Mouse (Mus musculus): ENCODE results near the gene Haus2.

The Haus2 gene

GRCm38 (mm10) chr2:120616279-120617163, 7.3 kb downstream of the Haus2 start:
- in situ Hi-C loops (cut with MboI, MseI): no loop called here

DNA sequence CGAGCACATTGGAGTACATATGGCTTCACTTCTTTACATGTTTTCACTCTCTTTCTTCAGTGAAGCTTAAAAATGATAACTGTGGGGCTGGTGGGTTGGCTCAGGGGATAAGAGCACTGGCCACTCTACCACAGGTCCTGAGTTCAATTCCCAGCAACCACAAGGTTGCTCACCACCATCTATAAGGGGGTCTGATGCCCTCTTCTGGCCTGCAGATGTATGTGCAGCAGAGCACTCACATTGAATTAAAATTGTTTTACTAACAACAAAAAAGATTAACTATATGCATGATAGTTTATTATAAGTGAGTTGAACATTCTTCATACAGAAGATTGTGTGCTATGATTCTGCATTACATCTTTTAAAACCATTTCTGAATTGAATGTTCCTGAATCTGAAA, 10.4 kb downstream of the Haus2 start:
- in situ Hi-C loops (cut with MboI, MseI): no loop called here

GRCm38 (mm10) chr2:120622920-120623319, 13.7 kb downstream of the Haus2 start:
- in situ Hi-C loops (cut with MboI, MseI): no loop called here

DNA sequence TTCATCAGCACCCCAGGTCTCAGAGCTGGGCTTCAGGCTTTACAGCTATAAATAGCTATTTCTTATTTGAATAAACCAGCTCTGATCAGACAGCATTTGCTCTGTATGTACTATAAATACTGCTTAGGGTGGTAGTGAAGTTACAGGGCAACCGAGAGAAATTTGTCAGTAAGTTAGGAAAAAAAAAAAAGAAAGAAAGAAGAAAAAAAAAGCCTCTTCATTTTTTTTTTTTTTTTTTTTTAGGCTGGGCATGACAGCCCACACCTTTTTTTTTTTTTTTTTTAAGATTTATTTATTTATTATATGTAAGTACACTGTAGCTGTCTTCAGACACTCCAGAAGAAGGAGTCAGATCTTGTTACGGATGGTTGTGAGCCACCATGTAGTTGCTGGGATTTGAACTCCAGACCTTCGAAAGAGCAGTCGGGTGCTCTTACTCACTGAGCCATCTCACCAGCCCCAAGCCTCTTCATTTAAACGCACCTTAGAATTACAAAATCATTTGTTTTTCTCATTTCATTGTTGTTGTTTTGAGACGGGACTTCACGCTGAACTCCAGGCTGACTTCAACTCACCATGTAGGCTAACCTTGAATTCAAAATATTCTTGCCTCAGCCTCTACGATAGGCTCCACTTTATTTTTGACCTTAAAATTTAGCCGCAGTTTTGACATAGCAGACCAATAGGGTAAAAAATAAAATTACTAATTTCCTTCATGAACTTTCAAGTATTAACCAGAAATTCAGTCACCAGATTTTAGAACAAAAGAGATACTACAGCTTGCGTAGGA, 19.1 kb downstream of the Haus2 start:
- in situ Hi-C loops (cut with MboI, MseI): no loop called here

GRCm38 (mm10) chr2:120628886-120629735, 19.9 kb downstream of the Haus2 start, which contains the start of gene Stard9:
TSS of gene Stard9 (plus strand) at chr2:120629121.
- in situ Hi-C loops (cut with MboI, MseI): no loop called here

DNA sequence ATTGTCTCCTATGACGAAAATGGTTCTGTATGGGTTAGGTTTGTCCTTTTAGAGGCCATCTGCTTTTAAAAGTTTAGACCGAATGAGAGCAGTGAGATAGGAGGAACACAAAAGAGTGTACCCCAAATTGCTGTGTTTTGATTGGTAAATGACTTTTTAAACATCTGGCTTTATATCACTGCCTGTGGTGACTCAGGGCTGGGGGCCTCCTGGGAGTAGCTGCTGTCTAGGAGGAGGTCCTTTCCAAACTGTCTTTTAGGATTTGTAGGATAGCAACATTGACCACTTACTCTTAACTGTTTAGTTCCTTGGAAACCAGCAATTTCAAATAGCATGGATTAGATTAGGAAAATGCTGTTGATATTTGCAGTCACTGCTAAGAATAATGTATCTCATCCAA, 21.1 kb downstream of the Haus2 start:
- in situ Hi-C loops (cut with MboI, MseI): no loop called here

GRCm38 (mm10) chr2:120630655-120631054, 21.5 kb downstream of the Haus2 start:
- in situ Hi-C loops (cut with MboI, MseI): no loop called here

- in situ Hi-C loops (cut with MboI, MseI): no loop called here
These were observed 22.3 kb downstream of the Haus2 start for GRCm38 (mm10) chr2:120631521-120631920.

DNA sequence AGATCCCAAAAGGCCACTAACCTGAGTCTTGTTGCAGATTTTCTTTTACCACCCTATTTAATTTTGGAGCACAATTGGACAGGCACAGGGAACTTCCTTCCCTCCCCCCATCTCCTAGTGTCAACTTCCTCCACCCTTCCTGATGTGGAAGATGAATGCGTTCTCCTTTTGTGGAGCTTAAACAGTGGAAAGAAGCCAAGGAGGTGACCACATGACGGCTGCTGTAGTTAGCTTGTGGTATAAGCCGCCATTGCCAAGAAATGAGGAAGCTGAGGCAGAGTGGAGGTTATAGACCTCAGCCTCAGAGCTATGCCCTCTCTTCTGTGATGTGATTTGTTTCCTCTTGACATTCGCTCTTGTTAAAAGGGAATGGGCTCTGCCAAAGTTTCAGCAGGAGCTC, 22.8 kb downstream of the Haus2 start:
- in situ Hi-C loops (cut with MboI, MseI): no loop called here

GRCm38 (mm10) chr2:120640835-120641234, 31.7 kb downstream of the Haus2 start:
- in situ Hi-C loops (cut with MboI, MseI): no loop called here

DNA sequence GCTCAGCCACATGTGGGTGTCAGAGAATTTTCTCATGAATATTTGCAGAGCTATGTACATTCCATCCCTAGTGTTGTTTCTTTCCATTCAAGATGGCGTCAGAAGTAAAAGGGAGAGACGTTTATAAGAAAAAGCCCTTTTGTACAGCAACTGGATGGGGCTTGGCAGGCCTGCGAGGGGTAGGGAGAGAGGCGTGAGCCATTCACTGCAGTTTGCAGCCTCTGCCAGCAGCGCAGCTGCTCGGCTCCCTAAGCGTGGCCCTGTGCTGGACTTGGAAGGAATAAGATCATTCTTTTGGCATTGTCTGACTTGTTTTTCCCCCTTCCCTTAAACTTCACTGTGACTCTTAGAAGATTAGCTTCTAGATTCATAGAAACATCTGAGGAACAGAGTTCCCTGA, 34.7 kb downstream of the Haus2 start:
- in situ Hi-C loops (cut with MboI, MseI): no loop called here

DNA sequence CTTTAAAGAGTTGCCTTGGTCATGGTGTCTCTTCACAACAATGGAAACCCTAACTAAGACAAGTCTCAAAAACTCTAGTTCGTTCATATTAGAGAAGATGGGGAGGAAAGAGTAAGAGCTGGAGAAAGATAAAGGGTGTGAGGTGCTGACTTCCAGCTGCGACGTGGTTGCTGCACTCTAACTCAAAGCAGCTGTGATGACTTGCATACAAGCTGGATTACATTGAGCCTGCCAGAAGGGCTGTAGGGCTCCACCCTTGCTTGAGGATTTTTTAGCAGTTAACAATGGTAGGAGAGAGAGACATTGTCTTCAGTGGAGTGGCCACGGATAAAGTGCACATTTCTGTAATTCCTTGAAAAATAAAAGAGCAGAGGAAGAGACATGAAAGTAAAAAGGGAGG, 37.6 kb downstream of the Haus2 start:
- in situ Hi-C loops (cut with MboI, MseI): no loop called here

GRCm38 (mm10) chr2:120652256-120652924, 43.2 kb downstream of the Haus2 start:
- in situ Hi-C loops (cut with MboI, MseI): no loop called here

GRCm38 (mm10) chr2:120652925-120653284, 43.7 kb downstream of the Haus2 start:
- in situ Hi-C loops (cut with MboI, MseI): no loop called here

DNA sequence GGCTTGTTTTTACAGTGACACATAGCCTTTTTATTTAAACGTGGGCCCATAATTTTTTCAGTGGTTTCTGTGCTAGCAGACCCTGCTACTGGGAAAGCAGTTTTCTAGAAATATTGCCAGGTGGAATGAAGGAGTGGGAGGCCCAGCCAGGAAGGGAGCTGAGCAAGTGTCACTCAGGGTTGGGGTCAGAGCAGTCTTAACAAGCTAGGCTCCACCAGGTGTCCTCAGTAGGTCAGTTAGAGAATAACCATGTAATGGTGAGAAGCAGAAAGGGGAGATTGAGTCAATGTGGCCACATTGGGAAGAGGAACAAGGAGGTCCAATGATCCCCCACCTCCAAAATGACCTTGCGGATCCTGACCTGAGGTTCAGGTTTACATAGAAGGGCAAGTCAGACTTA, 45.5 kb downstream of the Haus2 start:
- in situ Hi-C loops (cut with MboI, MseI): no loop called here

- in situ Hi-C loops (cut with MboI, MseI): no loop called here
These were observed 46.7 kb downstream of the Haus2 start for GRCm38 (mm10) chr2:120655905-120656304.

DNA sequence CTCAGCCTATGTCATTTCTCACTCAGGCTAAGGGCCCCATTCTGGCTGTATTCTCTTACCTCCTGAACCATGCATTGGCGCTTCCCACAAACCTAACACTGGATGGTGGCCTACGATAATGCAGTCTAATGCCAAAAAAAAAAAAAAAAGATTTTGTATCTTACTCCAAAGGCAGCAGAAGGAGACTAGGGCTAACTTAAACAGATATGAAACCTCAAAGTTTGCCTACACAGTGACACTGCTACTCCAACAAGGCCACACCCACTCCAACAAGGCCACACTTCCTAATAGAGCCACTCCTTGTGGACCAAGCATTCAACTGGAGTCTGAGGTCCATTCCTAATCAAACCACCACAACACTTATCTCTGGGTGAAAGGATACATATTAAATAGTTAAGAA, 47.5 kb downstream of the Haus2 start:
- in situ Hi-C loops (cut with MboI, MseI): no loop called here

DNA sequence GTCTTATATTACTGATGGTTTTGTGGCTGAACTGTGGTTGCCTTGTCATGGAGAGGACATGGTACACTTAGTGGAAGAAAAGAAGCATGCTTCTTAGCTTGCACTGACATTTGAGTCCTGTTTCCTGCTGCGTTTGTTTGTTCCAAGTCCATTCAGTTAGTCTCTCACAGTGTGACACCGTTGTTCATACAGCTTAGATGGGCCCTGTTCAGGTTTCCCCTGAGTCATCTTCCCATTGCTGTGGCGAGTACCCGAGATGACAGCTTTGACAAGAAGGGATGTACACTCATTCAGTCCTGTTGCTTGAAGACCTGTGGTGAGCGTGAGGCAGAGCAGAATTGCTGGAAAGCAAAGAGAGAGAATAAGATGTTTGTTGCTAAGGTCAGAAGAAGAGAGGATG, 49.3 kb downstream of the Haus2 start:
- in situ Hi-C loops (cut with MboI, MseI): no loop called here

GRCm38 (mm10) chr2:120659318-120659717, 50.1 kb downstream of the Haus2 start:
- in situ Hi-C loops (cut with MboI, MseI): no loop called here

DNA sequence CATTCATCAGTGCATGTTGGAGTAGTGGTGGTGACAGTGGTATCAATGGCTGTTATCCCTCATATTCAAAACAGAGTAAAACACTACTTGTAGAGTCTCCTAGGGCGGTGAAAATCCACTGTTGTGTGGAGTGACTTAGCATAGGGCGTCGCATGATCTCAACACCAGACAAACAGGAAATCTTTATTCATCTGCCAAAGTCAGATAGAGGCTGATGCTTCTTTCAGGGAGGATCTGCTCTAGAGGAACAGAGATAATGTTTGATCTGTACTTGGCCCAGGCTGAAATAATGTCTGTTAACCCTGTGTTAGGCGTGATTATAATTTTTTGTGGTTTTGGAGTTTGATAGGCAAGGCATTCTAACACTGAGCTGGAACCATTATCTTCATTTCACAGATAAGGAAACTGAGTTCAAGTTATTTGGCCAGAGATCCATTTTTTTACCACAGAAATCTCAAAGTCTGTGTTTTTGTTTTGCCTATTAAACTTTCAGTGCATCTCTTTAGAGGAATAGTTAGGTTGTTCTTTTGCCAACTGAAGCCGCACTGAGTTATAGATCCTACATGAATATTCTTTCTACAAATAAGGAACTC, 51.4 kb downstream of the Haus2 start:
- in situ Hi-C loops (cut with MboI, MseI): no loop called here

- in situ Hi-C loops (cut with MboI, MseI): no loop called here
These were observed 53.6 kb downstream of the Haus2 start for GRCm38 (mm10) chr2:120662766-120663165.
